Mouse (Mus musculus) monocyte, adult 2 months (primary cell): ENCODE data around the gene Kif9.

Source experiments
- DNase-seq, 2 experiments: peaks; one replicate each; pipeline ENCODE4 v3.0.0; 2022; ENCODE audit warnings: low spot score in 2 of 2, low read depth in 1 of 2

The Kif9 gene

GRCm38 (mm10) chr9:110525737-110526136, 49.0 kb downstream of the Kif9 start:
- DNase-seq = no peak

- DNase-seq = peak in 1 of 2 experiments; percentile 27
Observed at GRCm38 (mm10) chr9:110529002-110529737, 52.4 kb downstream of the Kif9 start.

GRCm38 (mm10) chr9:110530650-110531049, 53.9 kb downstream of the Kif9 start:
- peak in 1 of 2 experiments; percentile 14 for DNase-seq

GRCm38 (mm10) chr9:110531151-110531791, 54.5 kb downstream of the Kif9 start:
- DNase-seq = no peak

GRCm38 (mm10) chr9:110531914-110532489, 55.2 kb downstream of the Kif9 start:
- peak; percentile 84 to 85 for DNase-seq

GRCm38 (mm10) chr9:110532538-110533291, 56.0 kb downstream of the Kif9 start, which contains the start of gene Setd2:
Setd2 (plus strand) TSS chr9:110532597.
- peak; percentile 18 to 46 for DNase-seq

- DNase-seq = no peak
Observed at GRCm38 (mm10) chr9:110533645-110534044, 56.9 kb downstream of the Kif9 start.

GRCm38 (mm10) chr9:110535114-110535513, 58.4 kb downstream of the Kif9 start:
- no peak for DNase-seq

GRCm38 (mm10) chr9:110536636-110537035, 59.9 kb downstream of the Kif9 start:
- DNase-seq = no peak

- DNase-seq = no peak
Observed at GRCm38 (mm10) chr9:110538511-110538910, 61.8 kb downstream of the Kif9 start.

GRCm38 (mm10) chr9:110541988-110542387, 65.2 kb downstream of the Kif9 start:
- DNase-seq = no peak

- no peak for DNase-seq
Observed at GRCm38 (mm10) chr9:110548261-110548660, 71.5 kb downstream of the Kif9 start.

- DNase-seq = no peak
Observed at GRCm38 (mm10) chr9:110568309-110568708, 91.6 kb downstream of the Kif9 start.
